Mouse (Mus musculus): ENCODE results near the gene Ccpg1os. TPM values are rescaled to one million over a fixed set of nuclear protein-coding genes. Genes with fewer than 3 reads are reported as not detected.

Ccpg1os gene
- 20.3 and 22.9 TPM in 2 replicates for polyA plus RNA-seq (2015; fragmentation: Nextera tagmentation; extraction: Ambion mirVana)

DNA sequence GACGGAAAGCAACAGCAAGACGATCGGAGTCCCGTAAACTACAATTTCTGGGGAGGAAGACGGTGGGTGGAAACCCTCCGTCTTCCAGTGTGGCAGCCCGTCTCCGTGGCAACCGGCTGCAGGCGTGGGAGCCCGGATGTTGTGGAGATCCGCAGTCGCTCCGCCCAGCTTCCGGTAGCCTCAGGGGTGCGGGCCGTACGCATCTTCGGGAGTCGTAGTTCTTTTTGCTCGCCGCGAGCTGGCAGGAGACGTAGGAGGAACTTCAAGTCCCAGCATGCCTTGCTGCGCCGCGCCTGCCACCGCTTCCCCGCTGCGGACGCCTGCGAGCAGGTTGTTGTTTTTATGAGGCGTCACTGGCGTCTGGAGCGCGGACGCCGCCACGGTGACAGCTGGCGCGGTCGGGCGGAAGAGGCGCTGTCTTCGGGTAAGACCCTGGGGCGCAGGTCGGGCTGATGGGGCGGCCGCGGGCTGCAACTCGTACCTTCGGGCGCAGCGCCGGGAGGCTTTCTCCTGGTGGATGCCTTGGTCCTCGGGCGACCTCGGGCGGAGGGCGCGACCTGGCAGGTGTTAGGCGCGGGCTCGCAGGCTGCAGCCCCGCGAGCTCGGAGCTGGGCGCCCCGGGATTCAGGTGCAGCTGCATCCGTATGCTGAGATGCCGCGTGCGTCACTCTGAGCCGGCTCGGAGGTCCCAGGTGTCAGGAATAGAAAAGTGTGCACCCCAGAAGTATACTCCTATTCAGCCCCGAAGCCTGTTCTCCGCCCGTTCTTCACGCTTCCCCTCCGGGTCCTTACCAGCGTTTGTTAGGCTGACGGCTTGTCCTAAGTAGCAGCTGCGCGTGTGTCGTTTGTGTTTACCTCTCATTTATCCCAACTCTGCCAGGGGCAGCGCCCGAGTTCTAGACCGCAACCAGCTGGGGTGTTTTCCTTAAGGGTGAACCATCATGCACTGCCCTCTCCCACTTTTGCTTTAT is at the start of gene Ccpg1os, which contains the start of gene Ccpg1:
Ccpg1os (minus strand) TSS at position 133 of the 971 bp plus-strand sequence.
Ccpg1 (plus strand) TSS at position 180 of the 971 bp plus-strand sequence.
- H3K4me3 ChIP-seq, result peak within 1 kb of the TSS; percentile 98
- peak; percentile 100 for ATAC-seq (replicated peaks)
- whole genome bisulfite sequencing, result 0% methylated on average over 84 of the region's 88 CpGs
- peak within 1 kb of the TSS; percentile 91 for H3K9ac ChIP-seq
- peak within 1 kb of the TSS; percentile 82 for H3K4me2 ChIP-seq
- H3K27ac ChIP-seq, result peak within 1 kb of the TSS; percentile 90
- no peaks in the 10 kb centered on the region for H3K9me3 ChIP-seq
- no peaks in the 10 kb centered on the region for H3K27me3 ChIP-seq (replicated peaks)
- peaks cover 17% of the 10 kb centered on the region for H3K4me1 ChIP-seq
- H3K36me3 ChIP-seq (replicated peaks), result no peaks in the 10 kb centered on the region

DNA sequence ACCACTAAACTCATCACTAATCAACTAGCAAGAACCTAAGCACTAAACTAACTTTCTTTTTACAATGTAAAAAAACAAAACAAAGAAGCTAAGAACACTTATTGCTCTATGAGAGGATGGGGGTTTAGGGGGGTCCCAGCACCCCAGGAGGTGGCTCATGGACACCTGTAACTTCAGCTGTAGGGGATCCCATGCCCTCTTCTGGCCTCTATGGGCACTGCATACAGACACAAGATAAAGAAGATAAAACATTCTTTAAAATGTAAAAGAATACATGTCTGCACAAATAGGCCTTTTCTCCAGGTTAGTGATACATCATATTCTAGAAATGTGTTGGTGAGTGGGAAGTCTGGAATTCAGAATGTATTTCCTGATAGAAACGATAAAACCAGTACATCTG is 48.2 kb upstream of the Ccpg1os start:
- no peak overlapping the region for H3K4me2 ChIP-seq
- ATAC-seq (replicated peaks), result no peak

DNA sequence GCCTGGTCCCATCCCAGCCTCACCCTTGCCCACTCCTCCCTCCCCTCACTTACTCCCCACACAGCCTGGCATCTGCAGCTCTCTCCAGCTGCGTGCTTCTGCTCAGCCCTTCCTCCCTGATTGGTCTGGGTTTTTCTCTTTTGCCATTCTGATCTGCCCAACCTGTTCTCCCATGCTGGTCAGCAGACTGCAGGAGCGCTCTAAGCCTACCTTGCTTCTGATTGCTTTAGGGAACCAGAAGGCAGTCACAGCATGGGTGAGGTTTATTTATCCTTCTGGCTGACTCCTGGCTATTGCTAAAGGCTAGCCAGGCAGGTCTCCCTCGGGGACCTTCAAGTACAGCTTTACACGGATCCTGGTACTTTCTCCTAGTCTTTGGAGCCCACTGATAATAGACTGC is 46.2 kb upstream of the Ccpg1os start:
- Histone ChIP-seq H3K27ac (no peak overlapping the region), H3K4me1 (no peaks in the 10 kb centered on the region), H3K27me3 (replicated peaks) (no peaks in the 10 kb centered on the region), H3K9ac (no peak overlapping the region), H3K36me3 (replicated peaks) (peaks cover 16% of the 10 kb centered on the region; the same call in 1 of the 2 replicates), H3K4me2 (no peak overlapping the region), H3K4me3 (no peak overlapping the region), H3K9me3 (no peaks in the 10 kb centered on the region)
- WGBS, result 80% methylated on average over 4 of the region's 4 CpGs
- ATAC-seq (replicated peaks), result no peak

More for the DNA sequence above, 48.2 kb upstream of the Ccpg1os start:
- peaks cover 16% of the 10 kb centered on the region; the same call in 1 of the 2 replicates for H3K36me3 ChIP-seq (replicated peaks)
- H3K9me3 ChIP-seq, result no peaks in the 10 kb centered on the region
- no peak overlapping the region for H3K27ac ChIP-seq
- no peak overlapping the region for H3K4me3 ChIP-seq
- H3K4me1 ChIP-seq, result peaks cover 2% of the 10 kb centered on the region
- no peak overlapping the region for H3K9ac ChIP-seq
- H3K27me3 ChIP-seq (replicated peaks), result no peaks in the 10 kb centered on the region
- WGBS, result 98% methylated on average over 1 of the region's 1 CpGs

DNA sequence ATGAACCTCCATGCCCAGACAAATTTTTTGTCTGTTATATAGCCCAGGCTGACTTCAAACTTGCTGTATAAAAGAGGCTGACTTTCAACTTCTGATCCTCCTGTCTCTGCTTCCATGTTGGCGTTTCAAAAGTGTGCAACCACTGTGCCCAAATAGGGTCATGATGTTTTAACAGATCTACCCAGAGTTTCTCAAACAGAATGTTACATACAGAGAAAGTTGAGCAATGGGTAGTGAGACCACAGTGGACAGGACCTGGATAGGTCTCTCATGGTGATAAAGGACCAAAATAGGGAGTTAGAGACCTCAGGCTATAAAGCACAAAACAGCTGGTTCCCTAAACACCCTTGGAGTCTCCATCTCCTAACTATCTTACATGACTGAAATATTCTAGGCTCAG is 45.3 kb upstream of the Ccpg1os start:
- Histone ChIP-seq H3K9ac (no peak overlapping the region), H3K9me3 (no peaks in the 10 kb centered on the region), H3K4me2 (no peak overlapping the region), H3K4me3 (no peak overlapping the region), H3K36me3 (replicated peaks) (peaks cover 16% of the 10 kb centered on the region; the same call in 1 of the 2 replicates), H3K4me1 (no peaks in the 10 kb centered on the region), H3K27me3 (replicated peaks) (no peaks in the 10 kb centered on the region), H3K27ac (no peak overlapping the region)
- ATAC-seq (replicated peaks), result no peak
- WGBS, result 91% methylated on average over 1 of the region's 1 CpGs

DNA sequence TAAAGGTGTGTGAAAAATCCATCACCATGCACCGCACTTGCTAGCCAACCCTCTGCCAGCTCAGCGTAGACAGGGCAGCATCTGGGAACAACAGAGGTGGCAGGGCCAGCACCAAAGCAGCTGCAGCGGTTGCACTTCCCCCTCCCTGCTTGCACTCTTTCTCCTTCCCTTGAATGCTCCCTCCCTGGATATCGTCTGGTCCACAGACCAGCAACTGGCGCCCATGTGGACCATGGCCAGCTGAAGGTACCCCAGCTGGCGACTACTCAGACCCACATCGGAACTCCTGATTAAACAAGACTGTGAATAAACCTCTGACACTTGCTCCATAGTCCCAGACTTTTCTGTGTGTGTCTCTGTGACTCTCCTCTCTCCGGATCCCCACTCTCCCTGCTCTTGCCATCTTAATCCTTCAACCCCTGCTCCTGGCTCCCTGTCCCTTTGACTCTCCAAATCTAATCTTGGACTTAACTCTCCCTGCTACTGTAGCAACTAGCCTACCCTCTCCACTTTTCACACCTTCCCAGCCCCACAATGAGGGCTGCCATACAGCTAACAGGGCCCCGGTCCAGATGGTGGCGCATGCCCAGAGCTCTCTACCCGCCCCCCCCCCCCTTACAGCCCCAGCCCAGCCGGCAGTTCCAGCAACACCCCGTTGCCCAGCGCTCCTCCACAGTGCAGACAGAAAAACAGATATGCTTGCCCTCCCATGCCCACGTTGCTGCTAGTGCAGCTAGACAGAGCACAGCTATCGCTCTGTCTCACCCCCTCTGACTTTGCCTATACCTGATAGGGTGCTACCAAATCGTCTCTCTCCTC is 40.8 kb upstream of the Ccpg1os start:
- 26% methylated on average over 17 of the region's 17 CpGs for WGBS
- no peaks in the 10 kb centered on the region for H3K4me1 ChIP-seq

DNA sequence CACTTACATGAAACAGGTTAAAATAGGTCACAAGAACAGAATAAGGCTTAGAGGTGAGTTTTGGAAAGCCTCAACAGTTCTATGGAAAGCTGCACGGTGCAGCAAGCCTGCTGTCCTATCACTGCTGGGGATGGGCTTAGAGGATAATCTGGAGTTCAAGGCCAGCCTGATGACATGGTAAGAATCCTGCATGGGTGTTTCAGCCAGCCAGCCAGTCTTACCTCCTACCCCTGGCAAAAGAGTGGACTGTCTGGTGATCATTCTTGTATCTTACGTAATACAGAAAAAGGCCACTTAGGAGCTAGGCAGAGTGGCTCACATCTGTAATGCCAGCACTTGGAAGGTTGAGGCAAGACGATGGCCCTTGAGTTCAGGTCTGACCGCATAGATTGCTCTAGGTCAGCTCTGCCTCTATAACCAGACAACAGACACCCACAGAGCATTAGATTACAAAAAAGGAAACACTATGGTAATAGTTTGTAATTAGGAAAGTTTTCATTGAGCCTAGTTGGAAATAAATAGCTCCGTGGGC is 35.5 kb upstream of the Ccpg1os start:
- H3K9ac ChIP-seq, result no peak overlapping the region
- H3K27ac ChIP-seq, result no peak overlapping the region
- no peak for ATAC-seq (replicated peaks)
- no peaks in the 10 kb centered on the region for H3K27me3 ChIP-seq (replicated peaks)
- peaks cover 27% of the 10 kb centered on the region for H3K36me3 ChIP-seq (replicated peaks)
- 93% methylated on average over 5 of the region's 5 CpGs for WGBS
- no peaks in the 10 kb centered on the region for H3K4me1 ChIP-seq
- no peaks in the 10 kb centered on the region for H3K9me3 ChIP-seq
- H3K4me3 ChIP-seq, result no peak overlapping the region
- no peak overlapping the region for H3K4me2 ChIP-seq

More for the DNA sequence above, 40.8 kb upstream of the Ccpg1os start:
- Histone ChIP-seq H3K4me2 (peak overlapping the region; percentile 21), H3K27ac (no peak overlapping the region), H3K9ac (no peak overlapping the region), H3K27me3 (replicated peaks) (no peaks in the 10 kb centered on the region), H3K4me3 (no peak overlapping the region), H3K9me3 (no peaks in the 10 kb centered on the region), H3K36me3 (replicated peaks) (peaks cover 19% of the 10 kb centered on the region; the same call in 1 of the 2 replicates)
- ATAC-seq (replicated peaks), result peak; percentile 69

DNA sequence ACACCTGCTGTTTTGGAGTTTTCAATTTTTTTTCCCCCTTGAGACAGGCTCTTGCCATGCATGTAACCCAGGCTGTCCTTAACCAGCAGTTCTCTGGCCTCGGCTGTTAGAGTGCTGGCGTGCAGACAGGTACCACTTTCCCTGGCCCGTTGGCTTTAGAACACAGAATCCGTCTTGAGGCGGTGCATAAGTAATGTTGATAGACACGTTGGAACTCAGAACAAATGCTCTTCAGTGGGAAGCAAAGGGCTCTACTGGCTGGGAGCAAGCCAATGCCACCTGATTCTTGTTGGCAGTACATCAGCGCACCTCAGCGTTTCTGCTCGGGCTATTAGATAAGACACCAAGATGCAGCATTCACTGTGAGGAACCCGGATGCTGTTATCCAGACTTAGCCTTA is 34.7 kb upstream of the Ccpg1os start:
- 92% methylated on average over 10 of the region's 10 CpGs for WGBS
- Histone ChIP-seq H3K4me3 (no peak overlapping the region), H3K9me3 (no peaks in the 10 kb centered on the region), H3K27ac (no peak overlapping the region), H3K27me3 (replicated peaks) (no peaks in the 10 kb centered on the region), H3K9ac (no peak overlapping the region), H3K4me1 (no peaks in the 10 kb centered on the region), H3K4me2 (no peak overlapping the region), H3K36me3 (replicated peaks) (peaks cover 33% of the 10 kb centered on the region)
- ATAC-seq (replicated peaks), result no peak

DNA sequence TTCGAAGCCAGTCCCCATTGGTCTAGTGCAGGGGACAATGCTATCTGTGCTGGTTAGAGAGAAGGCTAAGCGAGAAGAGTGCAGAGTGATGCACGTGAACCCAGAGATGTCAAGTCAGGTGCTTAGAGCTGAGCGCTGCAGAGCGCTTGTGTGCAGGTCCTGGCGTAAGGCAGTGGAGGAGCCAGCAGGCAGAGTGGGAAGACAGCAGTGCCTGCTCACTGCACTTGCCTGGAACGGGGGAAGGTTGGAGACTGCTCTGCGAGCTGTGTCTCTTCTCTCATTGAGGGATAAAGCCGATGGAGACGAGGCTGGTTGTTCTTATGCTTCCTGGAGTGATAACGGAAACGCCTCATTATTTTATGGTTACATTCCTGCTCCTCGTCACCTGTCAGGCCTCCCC is 29.5 kb upstream of the Ccpg1os start:
- Histone ChIP-seq H3K36me3 (replicated peaks) (peaks cover 56% of the 10 kb centered on the region), H3K4me1 (no peaks in the 10 kb centered on the region), H3K9ac (no peak overlapping the region), H3K27ac (no peak overlapping the region), H3K9me3 (no peaks in the 10 kb centered on the region), H3K4me3 (no peak overlapping the region), H3K27me3 (replicated peaks) (no peaks in the 10 kb centered on the region), H3K4me2 (no peak overlapping the region)
- WGBS, result 91% methylated on average over 13 of the region's 13 CpGs
- no peak for ATAC-seq (replicated peaks)

DNA sequence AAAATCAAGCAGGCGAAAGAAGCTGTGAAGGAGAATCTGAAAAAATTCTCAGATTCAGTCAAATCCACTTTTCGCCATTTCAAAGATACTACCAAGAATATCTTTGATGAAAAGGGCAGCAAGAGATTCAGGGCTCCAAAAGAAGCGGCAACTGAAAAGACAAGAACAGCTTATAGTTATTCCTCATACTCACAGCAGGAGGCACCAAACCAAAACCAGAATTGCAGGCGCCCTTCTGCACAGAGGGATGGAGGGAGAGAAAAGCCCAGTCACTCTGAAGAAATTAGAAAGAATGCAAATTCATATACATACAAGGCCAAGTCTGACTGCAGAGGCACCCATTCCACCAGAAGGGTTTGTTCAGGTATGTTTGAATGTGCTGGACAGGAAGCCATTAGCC is 27.4 kb upstream of the Ccpg1os start:
- Histone ChIP-seq H3K36me3 (replicated peaks) (peaks cover 62% of the 10 kb centered on the region), H3K27me3 (replicated peaks) (no peaks in the 10 kb centered on the region)
- WGBS, result 88% methylated on average over 4 of the region's 4 CpGs

DNA sequence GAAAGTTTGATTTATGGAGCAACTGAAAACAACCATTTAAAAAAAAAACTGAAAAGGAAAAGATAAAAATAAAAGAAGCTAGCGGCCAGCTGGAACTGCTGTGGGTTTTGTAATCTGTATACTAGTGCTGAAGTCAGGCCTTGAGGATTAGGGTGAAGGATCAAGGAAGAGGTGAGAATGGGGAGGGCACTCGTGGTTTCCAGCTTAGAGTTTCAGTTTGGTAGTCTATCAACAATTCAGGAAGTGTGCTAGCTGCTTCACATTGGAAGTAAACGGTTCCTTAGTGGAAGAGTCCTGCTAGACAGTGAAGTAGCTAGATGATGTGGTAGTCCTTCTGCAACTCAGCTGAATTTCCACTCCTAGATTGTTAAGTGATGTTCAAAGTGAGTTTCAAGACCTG is 23.2 kb upstream of the Ccpg1os start:
- no peak overlapping the region for H3K9ac ChIP-seq
- no peak overlapping the region for H3K27ac ChIP-seq
- H3K36me3 ChIP-seq (replicated peaks), result peaks cover 48% of the 10 kb centered on the region
- H3K4me2 ChIP-seq, result no peak overlapping the region
- H3K4me1 ChIP-seq, result no peaks in the 10 kb centered on the region
- no peaks in the 10 kb centered on the region for H3K9me3 ChIP-seq
- WGBS, result 75% methylated on average over 3 of the region's 3 CpGs
- no peaks in the 10 kb centered on the region for H3K27me3 ChIP-seq (replicated peaks)
- no peak overlapping the region for H3K4me3 ChIP-seq
- ATAC-seq (replicated peaks), result no peak

More for the DNA sequence above, 27.4 kb upstream of the Ccpg1os start:
- Histone ChIP-seq H3K4me3 (no peak overlapping the region), H3K9me3 (no peaks in the 10 kb centered on the region), H3K4me2 (no peak overlapping the region), H3K4me1 (no peaks in the 10 kb centered on the region), H3K9ac (no peak overlapping the region), H3K27ac (no peak overlapping the region)
- no peak for ATAC-seq (replicated peaks)

DNA sequence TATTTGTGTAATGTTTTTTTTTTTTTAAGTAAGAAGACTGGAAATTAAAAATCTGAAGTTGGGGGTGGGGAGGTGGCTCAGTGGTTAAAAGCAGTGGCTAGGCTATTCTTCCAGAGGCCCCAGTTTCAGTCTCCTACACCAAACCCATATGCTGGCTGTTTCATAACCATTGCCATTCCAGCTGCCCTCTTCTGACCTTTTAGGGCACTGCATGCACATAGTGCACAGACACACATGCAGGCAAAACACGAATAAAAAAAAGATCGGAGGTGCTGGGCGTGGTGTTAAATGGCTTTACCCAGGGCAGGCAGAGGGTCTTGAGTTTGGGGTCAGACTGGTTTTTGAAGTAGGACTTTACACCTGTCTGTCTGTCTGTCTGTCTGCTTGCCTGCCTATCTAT is 21.0 kb upstream of the Ccpg1os start:
- Histone ChIP-seq H3K27ac (no peak overlapping the region), H3K36me3 (replicated peaks) (peaks cover 44% of the 10 kb centered on the region), H3K4me2 (no peak overlapping the region), H3K4me1 (no peaks in the 10 kb centered on the region), H3K4me3 (no peak overlapping the region), H3K9ac (no peak overlapping the region), H3K27me3 (replicated peaks) (no peaks in the 10 kb centered on the region), H3K9me3 (no peaks in the 10 kb centered on the region)
- 94% methylated on average over 3 of the region's 3 CpGs for WGBS
- no peak for ATAC-seq (replicated peaks)

DNA sequence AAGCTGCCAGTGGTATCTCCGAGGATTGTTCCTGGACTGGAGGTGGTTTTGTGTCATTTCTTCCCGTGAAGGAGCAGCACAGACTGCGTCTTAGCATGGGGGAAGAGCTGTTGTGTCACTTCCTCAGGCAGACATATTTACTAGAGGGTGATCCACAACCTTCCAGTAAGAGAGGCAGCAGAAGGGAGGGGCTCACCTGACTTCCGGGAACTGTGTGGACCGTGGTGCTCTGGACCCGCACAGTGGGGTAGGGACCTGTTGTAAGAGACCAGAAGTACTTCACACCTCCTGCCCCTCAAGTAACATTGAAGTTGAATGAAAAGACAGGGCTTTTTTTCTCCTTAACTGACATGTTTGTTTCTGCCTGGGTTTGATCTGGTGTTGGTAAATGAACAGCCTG is 19.9 kb upstream of the Ccpg1os start:
- no peak for ATAC-seq (replicated peaks)
- H3K27me3 ChIP-seq (replicated peaks), result no peaks in the 10 kb centered on the region
- no peaks in the 10 kb centered on the region for H3K9me3 ChIP-seq
- no peaks in the 10 kb centered on the region for H3K4me1 ChIP-seq
- H3K9ac ChIP-seq, result no peak overlapping the region
- 86% methylated on average over 6 of the region's 6 CpGs for WGBS
- H3K36me3 ChIP-seq (replicated peaks), result peaks cover 43% of the 10 kb centered on the region
- H3K4me2 ChIP-seq, result no peak overlapping the region
- no peak overlapping the region for H3K27ac ChIP-seq
- H3K4me3 ChIP-seq, result no peak overlapping the region
